Mouse (Mus musculus) Muller cell, postnatal 12 days (primary cell): ENCODE data around the gene Fblim1.
"Not testable (repeated sequence)": the region's sequence is repeated elsewhere in the genome, so short reads cannot be mapped to it uniquely, and the experiment has no call there.

ENCODE experiments used
- DNase-seq: peaks from one replicate; pipeline ENCODE4 v3.0.0-alpha.2; 2015; ENCODE audit errors: inconsistent ontology term

The Fblim1 gene

DNA sequence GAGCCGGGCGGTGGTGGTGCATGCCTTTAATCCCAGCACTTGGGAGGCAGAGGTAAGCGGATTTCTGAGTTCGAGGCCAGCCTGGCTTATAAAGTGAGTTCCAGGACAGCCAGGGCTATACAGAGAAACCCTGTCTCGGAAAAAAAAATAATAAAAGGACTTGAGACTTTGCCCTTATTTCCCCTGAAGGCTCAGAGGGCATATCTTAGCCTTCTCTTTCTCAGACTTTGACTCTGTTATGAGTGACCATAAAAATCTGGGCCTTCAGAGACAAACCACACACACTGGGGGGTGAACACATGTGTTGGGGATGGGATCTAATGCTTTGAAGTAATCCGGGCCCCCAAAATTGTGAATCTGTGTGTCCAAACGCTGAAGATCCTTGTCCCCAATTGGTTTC, 38.7 kb downstream of the Fblim1 start:
- DNase-seq = not testable (repeated sequence)

- DNase-seq = no peak
Observed at GRCm38 (mm10) chr4:141566187-141566586, 39.7 kb downstream of the Fblim1 start.

GRCm38 (mm10) chr4:141565325-141565724, 40.6 kb downstream of the Fblim1 start:
- peak; percentile 87 for DNase-seq

DNA sequence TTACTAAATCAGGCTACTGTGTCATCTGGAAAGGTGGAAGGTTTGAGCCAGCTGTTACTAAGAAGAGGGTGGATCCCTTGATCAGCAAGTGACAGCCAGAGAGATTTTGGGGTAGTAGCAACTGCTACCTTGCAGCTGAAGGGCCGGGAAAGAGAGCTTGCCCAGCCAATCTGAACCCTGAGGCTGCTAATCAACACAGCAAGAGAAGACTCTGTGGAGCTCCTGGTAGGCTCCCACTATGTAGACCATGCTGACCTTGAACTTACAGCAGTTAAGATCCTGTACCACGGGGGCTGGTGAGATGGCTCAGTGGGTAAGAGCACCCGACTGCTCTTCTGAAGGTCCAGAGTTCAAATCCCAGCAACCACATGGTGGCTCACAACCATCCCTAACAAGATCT, 41.2 kb downstream of the Fblim1 start:
- DNase-seq = no peak

- DNase-seq = no peak
Observed at GRCm38 (mm10) chr4:141564209-141564608, 41.7 kb downstream of the Fblim1 start.

GRCm38 (mm10) chr4:141562281-141562680, 43.6 kb downstream of the Fblim1 start:
- DNase-seq = peak; percentile 90

DNA sequence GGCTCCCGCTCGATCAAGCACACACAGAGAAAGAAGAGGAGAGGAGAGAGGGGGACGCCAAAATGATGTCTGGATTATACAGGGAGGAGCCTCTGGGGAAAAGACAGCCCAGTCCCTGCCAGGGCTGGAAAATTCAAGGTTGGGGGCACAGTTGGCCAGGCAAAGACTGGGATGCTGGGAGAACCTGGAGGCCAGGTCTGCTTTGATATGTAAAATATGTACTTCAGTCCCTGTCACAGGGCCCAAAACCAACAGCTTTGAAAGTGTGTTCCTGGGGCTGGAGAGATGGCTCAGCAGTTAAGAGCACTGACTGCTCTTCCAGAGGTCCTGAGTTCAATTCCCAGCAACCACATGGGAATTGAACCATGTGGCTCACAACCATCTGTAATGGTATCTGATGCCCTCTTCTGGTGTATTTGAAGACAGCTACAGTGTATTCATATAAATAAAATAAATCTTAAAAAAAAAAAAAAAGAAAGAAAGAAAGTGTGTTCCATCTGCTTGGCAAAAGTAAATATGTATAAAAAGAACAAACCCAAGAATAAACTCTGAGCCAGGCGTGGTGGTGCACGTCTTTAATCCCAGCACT, 44.5 kb downstream of the Fblim1 start:
- DNase-seq = not testable (repeated sequence)

DNA sequence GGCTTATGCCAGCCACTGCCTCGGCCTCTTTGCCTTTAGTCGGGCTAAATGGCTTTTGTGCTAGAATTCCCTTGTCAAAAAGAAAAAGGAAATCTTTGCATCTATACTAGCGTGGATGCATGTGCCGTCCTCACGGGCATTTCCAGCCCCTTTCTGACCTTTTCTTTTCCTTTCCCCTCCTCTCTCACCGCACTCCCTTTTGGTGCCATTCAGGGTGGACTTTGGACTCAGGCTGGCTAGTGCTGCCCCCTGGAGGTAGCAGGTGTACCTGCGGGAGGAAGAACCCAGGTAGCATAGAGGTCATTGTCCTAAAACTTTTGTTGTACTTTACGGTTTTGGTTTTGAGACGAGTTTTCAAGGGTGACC, 46.0 kb downstream of the Fblim1 start:
- DNase-seq = peak; percentile 87

- DNase-seq = peak; percentile 96
Observed at GRCm38 (mm10) chr4:141559131-141559897, 46.6 kb downstream of the Fblim1 start.

DNA sequence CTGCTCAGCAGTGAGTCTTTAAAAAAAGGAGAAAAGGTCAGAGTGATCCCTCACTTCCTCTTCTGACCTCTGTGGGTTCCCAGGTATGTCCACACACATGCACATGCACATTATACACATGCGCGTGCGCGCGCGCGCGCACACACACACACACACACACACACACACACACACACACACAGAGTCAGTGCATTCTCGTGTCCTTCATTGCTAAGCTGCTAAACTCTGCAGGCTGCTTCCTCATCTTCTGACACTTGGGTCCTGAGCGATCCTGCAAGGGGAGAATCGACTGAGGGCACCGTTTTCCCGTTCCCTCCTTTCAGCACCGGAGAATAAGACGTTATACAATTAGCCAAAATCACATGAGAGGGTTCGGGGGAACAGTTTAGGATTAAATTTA, 47.2 kb downstream of the Fblim1 start:
- no peak for DNase-seq

DNA sequence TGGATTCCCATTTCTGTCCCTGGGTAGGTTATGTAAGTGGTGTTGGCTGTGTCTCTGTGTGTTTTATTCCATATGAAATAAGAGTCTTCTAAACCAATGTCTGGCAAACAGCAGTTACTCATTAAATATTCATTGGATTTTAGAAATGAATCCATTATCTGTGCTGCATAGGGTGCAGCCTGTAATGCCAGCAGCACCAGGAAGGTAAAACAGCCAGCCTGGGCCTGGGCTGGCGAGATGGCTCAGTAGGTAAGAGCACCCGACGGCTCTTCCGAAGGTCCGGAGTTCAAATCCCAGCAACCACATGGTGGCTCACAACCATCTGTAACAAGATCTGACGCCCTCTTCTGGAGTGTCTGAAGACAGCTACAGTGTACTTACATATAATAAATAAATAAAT, 49.7 kb downstream of the Fblim1 start:
- DNase-seq = not testable (repeated sequence)

DNA sequence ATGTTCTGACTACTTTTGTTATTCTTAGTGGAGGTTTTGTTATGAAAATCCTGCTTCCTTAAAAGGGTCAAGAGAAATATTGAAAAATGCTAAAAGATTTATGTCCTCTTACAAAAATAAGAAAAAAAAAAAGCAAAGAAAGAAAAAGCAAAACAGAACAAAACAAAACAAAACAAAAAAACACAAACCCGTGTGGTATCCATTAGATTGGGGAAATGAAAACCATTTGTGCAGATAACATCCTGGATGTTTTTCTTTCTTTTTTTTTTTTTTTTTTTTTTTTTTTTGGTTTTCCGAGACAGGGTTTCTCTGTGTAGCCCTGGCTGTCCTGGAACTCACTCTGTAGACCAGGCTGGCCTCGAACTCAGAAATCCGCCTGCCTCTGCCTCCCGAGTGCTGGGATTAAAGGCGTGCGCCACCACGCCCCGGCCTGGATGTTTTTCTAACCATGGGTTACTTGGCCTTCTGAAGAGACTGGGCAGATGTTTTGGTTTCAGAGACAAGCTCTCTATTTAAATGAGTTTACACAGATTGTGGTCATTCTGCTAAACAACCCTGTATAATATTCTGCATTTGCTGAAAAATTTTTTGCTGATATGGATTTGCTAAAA, 51.5 kb downstream of the Fblim1 start:
- not testable (repeated sequence) for DNase-seq

GRCm38 (mm10) chr4:141552484-141552883, 53.4 kb downstream of the Fblim1 start:
- no peak for DNase-seq

GRCm38 (mm10) chr4:141547299-141547698, 58.6 kb downstream of the Fblim1 start:
- peak; percentile 55 for DNase-seq

- DNase-seq = peak; percentile 92
Observed at GRCm38 (mm10) chr4:141546334-141547200, 59.3 kb downstream of the Fblim1 start.

- DNase-seq = peak; percentile 100
Observed at GRCm38 (mm10) chr4:141545743-141546333, 60.1 kb downstream of the Fblim1 start.

DNA sequence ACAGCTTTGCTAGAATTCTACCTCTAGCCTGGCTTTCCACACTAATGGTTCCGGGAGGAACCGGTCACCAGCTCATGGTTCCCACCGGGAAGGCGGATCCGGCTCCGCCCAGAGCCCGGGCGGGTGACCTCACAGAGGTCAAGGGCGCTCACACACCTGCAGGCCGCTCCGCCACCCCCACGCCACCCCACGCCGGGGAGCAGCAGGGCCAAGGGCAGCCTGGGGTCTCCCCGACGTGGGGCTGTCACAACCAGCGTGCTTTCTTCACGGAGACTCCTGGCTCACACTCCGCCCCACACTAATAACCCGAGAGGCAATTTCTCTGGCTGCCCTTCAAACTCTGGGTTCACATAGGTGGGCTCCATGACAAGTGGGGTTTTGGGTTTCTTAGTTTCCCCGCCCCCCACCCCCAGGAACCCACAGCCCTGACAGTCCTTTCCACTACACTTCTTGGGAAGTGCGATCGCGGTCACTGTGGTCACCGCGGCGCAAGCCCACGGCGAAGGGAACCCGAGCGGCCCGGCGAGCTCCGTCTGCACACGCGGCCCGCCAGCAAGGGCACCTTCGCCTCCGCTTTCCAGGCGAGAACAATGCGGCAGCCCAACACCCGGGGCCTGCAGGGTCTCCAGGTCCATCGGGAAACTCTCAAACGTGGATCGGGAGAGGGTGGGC, 60.7 kb downstream of the Fblim1 start:
- DNase-seq = peak; percentile 58

DNA sequence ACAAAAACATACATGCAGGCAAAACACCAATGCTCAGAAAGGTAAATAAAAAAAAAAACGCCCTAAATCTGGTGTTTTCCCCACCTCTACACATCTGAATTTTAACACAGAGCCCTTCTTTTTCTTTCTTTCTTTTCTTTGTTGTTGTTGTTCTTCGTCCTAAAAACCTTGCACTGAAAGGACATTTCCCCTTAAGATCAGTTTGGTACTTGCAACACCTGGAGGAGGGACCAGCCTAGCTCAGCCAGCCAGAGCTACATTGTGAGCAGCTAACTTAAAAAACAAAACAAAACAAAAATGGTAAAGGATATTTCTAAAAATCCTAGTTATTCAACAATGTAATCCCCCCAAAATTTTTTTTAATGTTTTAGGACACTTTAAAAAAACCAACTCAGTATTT, 61.4 kb downstream of the Fblim1 start:
- no peak for DNase-seq

- DNase-seq = no peak
Observed at GRCm38 (mm10) chr4:141543593-141543992, 62.3 kb downstream of the Fblim1 start.

DNA sequence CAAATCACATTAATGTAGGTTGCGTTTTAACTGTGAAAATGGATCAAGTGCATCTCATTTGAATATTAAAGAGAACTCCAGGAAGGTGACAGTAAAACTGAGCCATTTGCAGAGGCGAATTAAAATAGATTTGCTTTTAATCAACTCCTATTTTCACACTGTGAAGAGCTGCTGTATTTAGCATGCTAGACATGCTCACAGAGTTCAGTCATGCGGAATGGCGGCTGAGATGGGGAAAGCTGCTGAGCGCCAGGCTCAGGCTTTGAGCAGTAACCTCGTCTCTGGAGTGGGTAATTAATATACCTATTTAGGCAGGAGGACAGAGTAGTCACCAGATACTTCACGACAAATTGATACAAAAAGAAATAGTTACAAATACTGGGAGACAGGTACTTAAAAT, 64.0 kb downstream of the Fblim1 start:
- peak; percentile 81 for DNase-seq

GRCm38 (mm10) chr4:141540844-141541243, 65.1 kb downstream of the Fblim1 start:
- no peak for DNase-seq
